Mouse (Mus musculus) gastrocnemius, adult 2 months (tissue): ENCODE results near the gene Osbp2. TPM values are rescaled to one million over a fixed set of nuclear protein-coding genes. Genes with fewer than 3 reads are reported as not detected.

ENCODE experiments used
- DNase-seq: peaks from one replicate; pipeline ENCODE4 v3.0.0; 2022
- H3K27ac ChIP-seq: fragments of 200-600 bp; 2 replicates; pipeline ENCODE4 v1.8.1; 2022; ENCODE audit warnings: mild to moderate bottlenecking
- H3K4me3 ChIP-seq: fragments of 200-600 bp; 2 replicates; pipeline ENCODE4 v1.8.1; 2022; ENCODE audit warnings: mild to moderate bottlenecking, moderate library complexity
- CTCF ChIP-seq: fragments of 200-600 bp; IDR thresholded peaks from 2 replicates; pipeline ENCODE4 v1.8.1; 2022; ENCODE audit warnings: antibody characterized with exemption, mild to moderate bottlenecking, moderate library complexity
- intact Hi-C: fragments of 180-260 bp; cut with DNase I; formaldehyde crosslinking; loops from one replicate; pipeline ENCODE4 v1.15.1; 2025
- total RNA-seq, 2 experiments: library from RNA; stranded (reverse); gene quantifications; 2 replicates each; pipeline ENCODE4 v1.2.3; 2021

The Osbp2 gene
- total RNA-seq, 2 experiments from 2014 or later: 0.71 to 1.3 TPM

- intact Hi-C loops: loop anchor here (2.0 kb wide), 1 partner anchor 17 kb away; no protein-coding TSS in a partner anchor
- peak overlapping the region; percentile 73 for H3K4me3 ChIP-seq
- peak overlapping the region; percentile 83 for H3K27ac ChIP-seq
- TF ChIP-seq CTCF: no peak
- no peak for DNase-seq
These were observed 31.8 kb upstream of the Osbp2 start for GRCm38 (mm10) chr11:3895458-3895857.

GRCm38 (mm10) chr11:3894406-3895281 is 30.9 kb upstream of the Osbp2 start, which contains the start of the genes 4921536K21Rik and Dusp18:
4921536K21Rik (minus strand) TSS chr11:3895098.
Dusp18 (plus strand) TSS chr11:3895240.
- no peak for TF ChIP-seq CTCF
- H3K27ac ChIP-seq: peak within 1 kb of the TSS; percentile 83
- intact Hi-C loops: loop anchor here (2.0 kb wide), 1 partner anchor 18 kb away; no protein-coding TSS in a partner anchor

DNA sequence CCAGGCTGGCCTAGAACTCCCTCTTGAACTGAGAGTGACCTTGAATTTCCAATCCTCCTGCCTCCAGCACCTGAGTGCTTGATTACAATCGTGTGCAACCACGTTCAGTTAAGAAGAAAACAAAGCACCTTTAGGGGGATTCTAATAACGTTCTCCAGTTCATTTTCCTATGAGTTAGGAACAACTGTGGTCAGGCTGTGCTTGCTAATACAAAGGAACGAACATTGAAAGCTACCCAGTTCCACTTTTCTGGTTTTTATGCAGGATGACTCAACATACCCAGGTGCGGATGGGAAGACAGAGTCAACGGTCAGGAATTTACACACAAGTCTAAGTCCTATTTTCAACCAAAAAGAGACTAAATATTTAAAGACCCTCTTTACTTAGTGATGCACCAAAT is 30.3 kb upstream of the Osbp2 start:
- TF ChIP-seq CTCF: no peak
- H3K27ac ChIP-seq: no peak overlapping the region
- H3K4me3 ChIP-seq: no peak overlapping the region
- DNase-seq: no peak
- intact Hi-C loops: loop anchor here (2.0 kb wide), 1 partner anchor 19 kb away; no protein-coding TSS in a partner anchor

More at GRCm38 (mm10) chr11:3894406-3895281, 30.9 kb upstream of the Osbp2 start, which contains the start of the genes 4921536K21Rik and Dusp18:
- DNase-seq: peak; percentile 92
- peak within 1 kb of the TSS; percentile 73 for H3K4me3 ChIP-seq

GRCm38 (mm10) chr11:3887331-3887730 is 23.6 kb upstream of the Osbp2 start:
- intact Hi-C loops: no loop called here
- no peak for TF ChIP-seq CTCF
- DNase-seq: no peak
- H3K4me3 ChIP-seq: no peak overlapping the region
- H3K27ac ChIP-seq: no peak overlapping the region

GRCm38 (mm10) chr11:3883711-3884110 is 20.0 kb upstream of the Osbp2 start:
- no peak overlapping the region for H3K27ac ChIP-seq
- TF ChIP-seq CTCF: no peak
- H3K4me3 ChIP-seq: no peak overlapping the region
- intact Hi-C loops: loop anchor here (5.0 kb wide), 1 partner anchor 76 kb away; no protein-coding TSS in a partner anchor
- no peak for DNase-seq

DNA sequence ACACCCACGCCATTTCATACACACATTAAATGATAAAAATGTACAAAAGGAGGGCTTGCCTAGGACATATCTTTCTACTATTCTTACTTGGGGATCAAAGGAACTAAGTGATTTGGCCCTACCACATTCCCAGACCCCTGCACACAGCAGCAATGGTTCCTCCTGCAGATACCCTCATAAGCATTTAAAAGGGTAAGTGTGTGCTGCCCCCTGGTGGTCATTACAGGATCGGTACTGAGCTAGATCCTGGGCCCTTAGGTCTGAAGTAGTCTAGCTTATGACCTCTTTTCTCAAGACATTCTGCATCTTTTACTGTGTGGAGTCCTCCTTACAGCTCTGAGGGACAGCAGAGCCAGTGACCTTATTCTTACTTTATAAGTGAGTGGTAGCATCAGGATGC is 16.1 kb upstream of the Osbp2 start:
- TF ChIP-seq CTCF: peak; percentile 97
- intact Hi-C loops: loop anchor here (5.0 kb wide), 2 partner anchors 37 to 73 kb away; no protein-coding TSS in a partner anchor
- no peak overlapping the region for H3K27ac ChIP-seq
- H3K4me3 ChIP-seq: no peak overlapping the region
- DNase-seq: peak; percentile 80

DNA sequence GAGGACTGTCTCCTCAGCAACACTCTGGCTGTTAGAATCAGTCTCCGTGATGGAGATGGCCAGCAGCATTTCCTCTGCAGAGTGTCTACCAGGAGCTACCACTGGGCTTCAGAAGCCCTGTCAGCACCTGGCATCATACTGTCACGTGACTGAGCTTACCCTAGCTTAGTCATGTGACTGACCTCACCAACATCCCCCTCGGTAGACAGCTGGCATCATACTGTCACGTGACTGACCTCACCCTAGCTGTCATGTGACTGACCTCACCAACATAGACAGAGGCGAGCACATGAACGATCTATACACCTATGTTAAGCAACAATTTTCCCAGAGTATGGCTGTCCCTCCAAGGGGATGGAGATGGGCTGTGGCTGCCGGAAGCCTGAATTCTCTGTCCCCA is 15.0 kb upstream of the Osbp2 start:
- no peak for DNase-seq
- Histone ChIP-seq H3K27ac (no peak overlapping the region), H3K4me3 (no peak overlapping the region)
- intact Hi-C loops: loop anchor here (5.0 kb wide), 1 partner anchor 39 kb away; no protein-coding TSS in a partner anchor
- no peak for TF ChIP-seq CTCF

- no peak for DNase-seq
- TF ChIP-seq CTCF: no peak
- Histone ChIP-seq H3K4me3 (no peak overlapping the region), H3K27ac (no peak overlapping the region)
- intact Hi-C loops: loop anchor here (5.0 kb wide), 1 partner anchor 41 kb away; no protein-coding TSS in a partner anchor
These were observed 12.7 kb upstream of the Osbp2 start for GRCm38 (mm10) chr11:3876419-3876818.

- Histone ChIP-seq H3K4me3 (peak overlapping the region; percentile 79), H3K27ac (peak overlapping the region; percentile 86)
- intact Hi-C loops: no loop called here
- no peak for TF ChIP-seq CTCF
- no peak for DNase-seq
These were observed 640 bp upstream of the Osbp2 start for GRCm38 (mm10) chr11:3864343-3864742.

- Histone ChIP-seq H3K4me3 (peak overlapping the region; percentile 79), H3K27ac (peak overlapping the region; percentile 86)
- intact Hi-C loops: no loop called here
- no peak for TF ChIP-seq CTCF
- DNase-seq: peak; percentile 21
These were observed 846 bp downstream of the Osbp2 start for GRCm38 (mm10) chr11:3862661-3863453.

- intact Hi-C loops: no loop called here
- H3K4me3 ChIP-seq: no peak overlapping the region
- no peak overlapping the region for H3K27ac ChIP-seq
- no peak for DNase-seq
- TF ChIP-seq CTCF: no peak
These were observed 3.3 kb downstream of the Osbp2 start for GRCm38 (mm10) chr11:3860361-3860760.

GRCm38 (mm10) chr11:3859778-3860177 is 3.9 kb downstream of the Osbp2 start:
- DNase-seq: no peak
- intact Hi-C loops: no loop called here
- TF ChIP-seq CTCF: no peak
- Histone ChIP-seq H3K27ac (no peak overlapping the region), H3K4me3 (no peak overlapping the region)
